Mouse (Mus musculus) kidney, postnatal 10 days (tissue): ENCODE measurements at regions not wholly inside any gene's neighbourhood (a gene's known extent, or its start where the extent isn't known, plus 50 kb on each side); places are given as distances from the start of the nearest gene placed in this dataset.
A peak's percentile ranks its signal among the peaks of the same experiment; 100 is the strongest.
"Not testable (repeated sequence)": the region's sequence is repeated elsewhere in the genome, so short reads cannot be mapped to it uniquely, and the experiment has no call there.

Source experiments
- DNase-seq: peaks from one replicate; pipeline ENCODE4 v3.0.0; 2021; ENCODE audit warnings: mixed read lengths

- DNase-seq, result no peak
Observed at GRCm38 (mm10) chr14:74217914-74218446, 422.7 kb upstream of the Htr2a start.

- DNase-seq, result no peak
Observed at GRCm38 (mm10) chr14:74219761-74220160, 420.9 kb upstream of the Htr2a start.

- DNase-seq, result no peak
Observed at GRCm38 (mm10) chr14:74222093-74222492, 418.5 kb upstream of the Htr2a start.

DNA sequence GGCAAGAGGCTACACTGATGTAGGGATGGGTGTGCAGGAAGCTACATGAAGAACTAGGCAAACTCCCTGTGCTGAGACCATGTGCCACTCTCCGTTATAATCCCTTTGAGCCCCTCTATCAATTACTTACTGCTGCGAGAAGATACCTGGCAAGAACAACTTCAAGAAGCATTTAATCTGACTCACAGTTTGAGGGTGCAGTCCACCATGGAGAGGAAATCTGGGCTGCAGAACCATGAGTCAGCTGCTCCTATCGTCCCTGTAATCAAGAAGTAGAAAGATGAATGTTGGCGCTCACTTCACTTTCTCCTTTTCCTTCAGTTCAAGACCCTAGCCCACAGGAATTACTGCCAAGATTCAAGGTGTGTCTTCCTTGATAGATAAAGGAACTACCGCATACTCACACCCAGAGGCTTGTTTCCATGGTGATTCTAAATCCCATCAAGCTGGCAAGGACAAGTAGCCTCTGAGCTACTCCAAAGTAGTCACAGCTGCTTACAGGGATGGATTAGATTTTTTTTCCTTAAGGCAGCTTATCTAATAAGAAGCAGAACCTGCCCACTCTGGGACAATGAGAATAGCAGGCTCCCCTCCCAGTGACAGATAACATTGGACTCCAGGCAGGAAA, 411.0 kb upstream of the Htr2a start:
- DNase-seq, result no peak

- no peak for DNase-seq
Observed at GRCm38 (mm10) chr14:74240212-74240611, 400.4 kb upstream of the Htr2a start.

- no peak for DNase-seq
Observed at GRCm38 (mm10) chr14:74249263-74249878, 391.3 kb upstream of the Htr2a start.

GRCm38 (mm10) chr14:74250021-74250420, 390.6 kb upstream of the Htr2a start:
- no peak for DNase-seq

- DNase-seq, result peak; percentile 8
Observed at GRCm38 (mm10) chr14:74252189-74253145, 388.2 kb upstream of the Htr2a start.

DNA sequence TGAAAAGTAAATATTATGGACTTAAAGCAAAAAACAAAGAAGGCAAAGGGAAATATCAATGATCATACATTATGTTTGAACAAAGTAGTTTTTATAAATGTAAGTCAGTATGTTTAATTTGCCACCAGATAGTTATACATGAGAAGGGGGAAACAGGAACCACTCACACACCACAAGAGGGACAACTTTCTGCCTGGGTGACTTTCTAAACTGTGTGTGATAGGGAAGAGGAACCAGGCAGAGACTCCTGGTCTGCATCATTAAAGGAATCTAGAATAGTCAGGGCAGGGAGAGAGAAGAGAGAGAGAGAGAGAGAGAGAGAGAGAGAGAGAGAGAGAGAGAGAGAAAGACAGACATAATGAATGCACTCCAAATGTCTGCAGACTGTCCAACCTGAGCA, 385.6 kb upstream of the Htr2a start:
- no peak for DNase-seq

DNA sequence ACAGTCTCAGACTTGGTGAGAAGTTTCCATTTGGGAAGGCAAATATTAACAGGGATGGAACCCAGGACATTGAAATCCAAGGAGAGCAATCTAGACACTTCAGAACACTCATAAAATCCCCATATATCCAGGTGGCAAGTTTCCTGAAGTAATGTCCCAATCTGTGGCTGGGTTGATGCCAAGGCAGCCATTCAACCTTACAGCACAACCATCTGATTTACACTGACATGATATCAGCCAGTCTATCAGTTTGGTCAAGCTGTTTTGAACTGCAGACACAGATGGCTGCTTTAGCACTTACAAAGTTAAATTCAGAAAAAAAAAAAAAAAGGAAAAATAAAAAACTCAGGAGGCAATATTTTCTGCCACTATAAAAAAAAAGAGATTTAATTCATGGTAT, 381.2 kb upstream of the Htr2a start:
- no peak for DNase-seq

- no peak for DNase-seq
Observed at GRCm38 (mm10) chr14:74267086-74267485, 373.6 kb upstream of the Htr2a start.

DNA sequence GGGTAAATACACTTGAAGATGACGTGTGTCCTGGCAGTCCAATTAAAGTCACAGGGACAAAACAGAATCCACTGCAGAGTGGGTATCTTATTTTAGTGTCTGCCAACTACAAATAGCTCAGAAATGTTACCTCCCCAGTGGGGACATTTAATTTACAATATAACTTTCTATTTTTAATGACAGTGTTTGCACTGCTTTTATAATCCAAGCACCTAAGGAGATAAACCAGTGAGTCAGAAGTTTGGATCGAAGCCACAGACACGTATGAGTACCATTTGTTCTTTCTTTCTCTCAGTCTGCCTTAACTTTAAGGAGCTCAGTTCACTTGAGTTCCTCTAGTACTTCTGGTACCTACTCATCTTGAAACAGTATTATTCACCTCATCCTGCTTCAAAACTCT, 346.1 kb upstream of the Htr2a start:
- DNase-seq, result no peak

- DNase-seq, result no peak
Observed at GRCm38 (mm10) chr14:74304483-74304882, 336.2 kb upstream of the Htr2a start.

DNA sequence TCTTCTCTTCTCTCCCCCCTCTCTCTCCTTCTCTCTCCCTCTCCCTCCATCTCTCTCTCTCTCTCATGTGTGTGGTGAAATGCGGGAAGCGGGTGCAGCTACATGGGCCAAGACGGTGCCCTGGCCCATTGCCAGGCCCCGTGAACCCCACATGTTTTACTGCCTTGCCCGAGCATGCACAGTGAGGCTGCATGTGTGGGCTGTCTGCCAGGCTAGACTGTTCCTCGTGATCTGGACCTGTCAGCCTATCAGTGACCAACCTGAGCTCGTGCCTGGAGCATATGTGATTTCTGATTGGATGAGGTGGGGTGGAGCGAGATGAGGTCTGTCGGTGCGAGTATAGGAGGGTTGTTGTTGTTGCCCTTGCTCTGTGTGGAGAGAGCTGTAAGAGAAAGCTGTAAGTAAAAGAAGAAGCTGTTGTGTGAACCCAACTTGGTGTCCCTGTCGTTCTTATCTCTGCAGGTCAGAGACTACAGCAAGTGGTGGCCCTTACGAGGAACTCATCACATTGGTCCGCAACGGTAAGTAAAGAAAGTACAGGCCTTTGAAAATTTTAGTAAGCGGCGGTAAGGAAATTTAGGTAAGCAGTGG, 333.8 kb upstream of the Htr2a start:
- no peak for DNase-seq

- DNase-seq, result not testable (repeated sequence)
Observed at GRCm38 (mm10) chr14:74309451-74309850, 331.2 kb upstream of the Htr2a start.

- DNase-seq, result no peak
Observed at GRCm38 (mm10) chr14:74327291-74327690, 313.3 kb upstream of the Htr2a start.

- no peak for DNase-seq
Observed at GRCm38 (mm10) chr14:74350751-74351150, 289.9 kb upstream of the Htr2a start.

DNA sequence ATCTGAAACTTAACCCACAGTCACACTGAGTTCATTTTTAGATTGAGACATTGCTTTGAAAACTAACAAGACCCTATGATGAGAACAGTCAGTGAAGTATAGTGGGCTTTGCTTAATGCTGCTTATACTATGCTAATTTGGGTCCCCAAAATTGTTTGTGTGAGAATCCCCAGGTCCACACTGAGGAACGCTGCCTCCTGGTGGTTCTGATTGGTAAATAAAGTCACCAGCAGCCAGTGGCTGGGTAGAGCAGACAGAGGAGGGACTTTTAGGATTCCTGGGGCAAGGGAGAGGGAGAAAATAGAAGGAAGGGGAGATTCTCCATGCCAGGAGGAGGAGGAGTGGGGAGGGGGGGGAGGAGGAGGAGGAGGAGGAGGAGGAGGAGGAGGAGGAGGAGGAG, 288.4 kb upstream of the Htr2a start:
- peak; percentile 7 for DNase-seq

GRCm38 (mm10) chr14:74358730-74359444, 281.8 kb upstream of the Htr2a start:
- DNase-seq, result no peak

- DNase-seq, result peak; percentile 3
Observed at GRCm38 (mm10) chr14:74359663-74360552, 280.7 kb upstream of the Htr2a start.

GRCm38 (mm10) chr14:74384481-74384880, 256.2 kb upstream of the Htr2a start:
- DNase-seq, result no peak
